Mouse (Mus musculus): ENCODE results near the gene Pdap1. TPM values are rescaled to one million over a fixed set of nuclear protein-coding genes. Genes with fewer than 3 reads are reported as not detected.

Gene Pdap1
- total and polyA plus RNA-seq, 2 experiments from 2014 or later = 26.0 to 124 TPM

- Histone ChIP-seq H3K9ac (replicated peaks; ENCODE audit: low read length) (no peak overlapping the region), H3K4me3 (ENCODE audit: low read length) (no peak overlapping the region), H3K36me3 (ENCODE audit: insufficient read depth, low read length) (peaks cover 24% of the 10 kb centered on the region), H3K27ac (no peak overlapping the region), H3K27me3 (ENCODE audit: insufficient read depth, low read length) (no peaks in the 10 kb centered on the region), H3K9me3 (ENCODE audit: low read length) (no peaks in the 10 kb centered on the region), H3K4me1 (ENCODE audit: insufficient read depth, low read length) (peaks cover 13% of the 10 kb centered on the region), H3K4me2 (ENCODE audit: low read depth, low read length) (no peak overlapping the region)
- WGBS = 93% methylated on average over 15 of the region's 15 CpGs
- TF ChIP-seq CTCF (IDR thresholded peaks at IDR 0.05; ENCODE audit: low read depth) = no peak
- DNase-seq (ENCODE audit: low spot score) = no peak
- ATAC-seq = no peak
These were observed 25.1 kb upstream of the Pdap1 start for GRCm38 (mm10) chr5:145165184-145165583.

DNA sequence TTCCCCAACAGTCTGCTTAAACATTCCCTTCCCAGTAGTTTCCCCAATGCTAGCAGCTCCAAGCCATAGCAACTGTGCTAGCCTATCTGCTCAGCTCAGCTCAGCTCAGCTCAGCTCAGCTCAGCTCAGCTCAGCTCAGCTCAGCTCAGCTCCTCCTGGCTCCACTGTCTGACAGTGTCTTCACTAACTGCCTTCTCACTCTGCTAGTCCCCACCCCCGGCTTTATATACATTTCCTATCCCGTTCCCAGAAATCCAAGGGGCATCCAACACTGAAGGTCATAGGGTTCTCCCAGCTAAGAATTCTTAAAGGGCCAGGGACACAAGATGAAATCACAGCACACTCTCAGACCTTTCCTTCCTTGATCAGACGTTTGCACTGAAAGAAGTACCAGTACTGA lies 24.7 kb upstream of the Pdap1 start:
- no peak overlapping the region for H3K4me3 ChIP-seq (ENCODE audit: low read length)
- no peak overlapping the region for H3K4me2 ChIP-seq (ENCODE audit: low read depth, low read length)
- peaks cover 13% of the 10 kb centered on the region for H3K4me1 ChIP-seq (ENCODE audit: insufficient read depth, low read length)
- no peak for ATAC-seq
- no peak overlapping the region for H3K27ac ChIP-seq
- peaks cover 29% of the 10 kb centered on the region for H3K36me3 ChIP-seq (ENCODE audit: insufficient read depth, low read length)
- DNase-seq (ENCODE audit: low spot score) = no peak
- no peak overlapping the region for H3K9ac ChIP-seq (replicated peaks; ENCODE audit: low read length)
- no peaks in the 10 kb centered on the region for H3K27me3 ChIP-seq (ENCODE audit: insufficient read depth, low read length)
- H3K9me3 ChIP-seq (ENCODE audit: low read length) = no peaks in the 10 kb centered on the region
- TF ChIP-seq CTCF (IDR thresholded peaks at IDR 0.05; ENCODE audit: low read depth) = no peak
- WGBS = 63% methylated on average over 3 of the region's 3 CpGs

DNA sequence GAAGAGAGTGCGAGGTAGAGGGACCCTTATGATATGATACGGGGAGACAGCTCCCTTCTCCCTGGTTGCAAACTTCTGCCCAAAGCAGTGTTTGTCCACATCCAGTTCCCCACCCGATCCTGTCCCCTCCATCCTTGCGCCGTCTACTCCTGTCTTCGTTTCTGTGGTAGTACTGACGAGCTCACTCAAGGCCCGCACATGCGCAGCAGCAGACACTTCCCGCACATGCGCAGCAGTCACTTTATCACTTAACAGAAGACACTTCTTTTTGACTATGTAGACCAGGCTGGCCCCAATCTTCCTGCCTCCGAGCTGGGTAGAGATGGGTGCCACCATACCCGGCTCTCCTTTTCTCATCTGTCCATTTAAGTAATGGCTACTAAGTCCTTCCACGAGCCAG lies 21.3 kb upstream of the Pdap1 start:
- DNase-seq (ENCODE audit: low spot score) (no peak), ATAC-seq (no peak)
- 96% methylated on average over 14 of the region's 14 CpGs for WGBS
- H3K4me2 ChIP-seq (ENCODE audit: low read depth, low read length) = no peak overlapping the region
- H3K9me3 ChIP-seq (ENCODE audit: low read length) = no peaks in the 10 kb centered on the region
- no peak overlapping the region for H3K4me3 ChIP-seq (ENCODE audit: low read length)
- H3K27me3 ChIP-seq (ENCODE audit: insufficient read depth, low read length) = no peaks in the 10 kb centered on the region
- no peak overlapping the region for H3K27ac ChIP-seq
- H3K9ac ChIP-seq (replicated peaks; ENCODE audit: low read length) = no peak overlapping the region
- H3K36me3 ChIP-seq (ENCODE audit: insufficient read depth, low read length) = peaks cover 50% of the 10 kb centered on the region
- TF ChIP-seq CTCF (IDR thresholded peaks at IDR 0.05; ENCODE audit: low read depth) = no peak
- H3K4me1 ChIP-seq (ENCODE audit: insufficient read depth, low read length) = peaks cover 7% of the 10 kb centered on the region

- WGBS = 92% methylated on average over 5 of the region's 5 CpGs
- no peak for ATAC-seq
- Histone ChIP-seq H3K27ac (no peak overlapping the region), H3K4me3 (ENCODE audit: low read length) (no peak overlapping the region), H3K27me3 (ENCODE audit: insufficient read depth, low read length) (no peaks in the 10 kb centered on the region), H3K9me3 (ENCODE audit: low read length) (no peaks in the 10 kb centered on the region), H3K4me1 (ENCODE audit: insufficient read depth, low read length) (no peaks in the 10 kb centered on the region), H3K36me3 (ENCODE audit: insufficient read depth, low read length) (peaks cover 51% of the 10 kb centered on the region), H3K4me2 (ENCODE audit: low read depth, low read length) (no peak overlapping the region), H3K9ac (replicated peaks; ENCODE audit: low read length) (no peak overlapping the region)
- no peak for DNase-seq (ENCODE audit: low spot score)
- no peak for TF ChIP-seq CTCF (IDR thresholded peaks at IDR 0.05; ENCODE audit: low read depth)
These were observed 12.7 kb upstream of the Pdap1 start for GRCm38 (mm10) chr5:145152690-145153089.

- Histone ChIP-seq H3K36me3 (ENCODE audit: insufficient read depth, low read length) (peaks cover 70% of the 10 kb centered on the region), H3K4me2 (ENCODE audit: low read depth, low read length) (no peak overlapping the region), H3K4me1 (ENCODE audit: insufficient read depth, low read length) (no peaks in the 10 kb centered on the region), H3K27me3 (ENCODE audit: insufficient read depth, low read length) (no peaks in the 10 kb centered on the region), H3K27ac (no peak overlapping the region), H3K9ac (replicated peaks; ENCODE audit: low read length) (no peak overlapping the region), H3K4me3 (ENCODE audit: low read length) (no peak overlapping the region), H3K9me3 (ENCODE audit: low read length) (no peaks in the 10 kb centered on the region)
- TF ChIP-seq CTCF (IDR thresholded peaks at IDR 0.05; ENCODE audit: low read depth) = no peak
- WGBS = 92% methylated on average over 6 of the region's 6 CpGs
- no peak for DNase-seq (ENCODE audit: low spot score)
- ATAC-seq = no peak
These were observed 9.3 kb upstream of the Pdap1 start for GRCm38 (mm10) chr5:145149294-145149693.

DNA sequence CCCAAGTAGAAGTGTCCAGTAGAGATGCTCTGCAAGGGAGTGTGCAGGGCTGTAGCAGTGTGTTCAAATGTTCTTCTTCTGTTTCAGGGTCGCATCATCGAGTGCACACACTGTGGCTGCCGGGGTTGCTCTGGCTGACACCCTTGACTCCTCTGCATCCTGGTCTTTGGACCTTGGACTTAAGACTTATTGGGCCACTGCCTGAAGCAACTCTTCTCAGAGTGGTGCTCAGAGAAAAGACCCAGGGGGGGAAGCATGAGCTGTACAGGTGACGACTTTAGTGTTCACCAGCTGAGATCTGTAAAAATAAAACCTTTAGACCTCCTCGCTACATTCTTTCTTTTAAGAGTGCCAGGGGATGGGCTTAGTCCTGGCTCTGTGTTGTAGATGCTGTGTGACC lies 7.7 kb upstream of the Pdap1 start:
- Histone ChIP-seq H3K27me3 (ENCODE audit: insufficient read depth, low read length) (no peaks in the 10 kb centered on the region), H3K9ac (replicated peaks; ENCODE audit: low read length) (no peak overlapping the region), H3K36me3 (ENCODE audit: insufficient read depth, low read length) (peaks cover 75% of the 10 kb centered on the region), H3K9me3 (ENCODE audit: low read length) (no peaks in the 10 kb centered on the region), H3K27ac (no peak overlapping the region), H3K4me1 (ENCODE audit: insufficient read depth, low read length) (no peaks in the 10 kb centered on the region), H3K4me2 (ENCODE audit: low read depth, low read length) (no peak overlapping the region), H3K4me3 (ENCODE audit: low read length) (no peak overlapping the region)
- ATAC-seq = no peak
- no peak for DNase-seq (ENCODE audit: low spot score)
- 88% methylated on average over 5 of the region's 5 CpGs for WGBS
- TF ChIP-seq CTCF (IDR thresholded peaks at IDR 0.05; ENCODE audit: low read depth) = no peak

- peaks cover 18% of the 10 kb centered on the region for H3K4me1 ChIP-seq (ENCODE audit: insufficient read depth, low read length)
- TF ChIP-seq CTCF (IDR thresholded peaks at IDR 0.05; ENCODE audit: low read depth) = no peak
- H3K4me2 ChIP-seq (ENCODE audit: low read depth, low read length) = peak overlapping the region; percentile 97
- peak overlapping the region; percentile 95 for H3K27ac ChIP-seq
- peaks cover 28% of the 10 kb centered on the region for H3K36me3 ChIP-seq (ENCODE audit: insufficient read depth, low read length)
- no peaks in the 10 kb centered on the region for H3K27me3 ChIP-seq (ENCODE audit: insufficient read depth, low read length)
- peak overlapping the region; percentile 86 for H3K9ac ChIP-seq (replicated peaks; ENCODE audit: low read length)
- peak overlapping the region; percentile 99 for H3K4me3 ChIP-seq (ENCODE audit: low read length)
- WGBS = under 1% methylated on average over 18 of the region's 18 CpGs
- H3K9me3 ChIP-seq (ENCODE audit: low read length) = no peaks in the 10 kb centered on the region
- ATAC-seq (no peak), DNase-seq (ENCODE audit: low spot score) (no peak)
These were observed 573 bp upstream of the Pdap1 start for GRCm38 (mm10) chr5:145140611-145141010.
